Mouse (Mus musculus): Measurements from ENCODE around the gene Kcnc4. TPM values are rescaled to one million over a fixed set of nuclear protein-coding genes. Genes with fewer than 3 reads are reported as not detected.

Kcnc4 gene
- total and polyA plus RNA-seq, 2 experiments from 2014 or later: 6.6 to 15.4 TPM

DNA sequence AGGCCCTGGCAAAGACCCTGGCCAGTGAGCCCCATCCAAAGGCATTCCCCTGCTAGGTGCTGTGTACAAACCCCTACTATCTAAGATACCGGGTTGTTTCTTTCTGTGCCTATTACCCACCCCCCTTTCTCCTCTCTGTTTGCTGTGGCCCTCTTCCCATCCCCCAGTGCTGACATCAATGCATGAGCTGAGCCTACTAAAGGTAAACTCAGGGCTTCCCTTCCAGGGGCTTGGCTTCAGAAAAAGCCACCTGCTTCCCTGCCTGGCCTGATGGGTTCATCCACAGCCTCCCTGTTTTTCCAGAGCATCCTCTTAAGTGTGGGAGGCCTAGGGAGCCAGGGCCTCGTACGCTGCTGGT is 42.1 kb downstream of the Kcnc4 start:
- H3K9ac ChIP-seq: no peak overlapping the region
- WGBS: 76% methylated on average over 3 of the region's 3 CpGs
- H3K27me3 ChIP-seq (ENCODE audit: insufficient read depth, low read length): no peaks in the 10 kb centered on the region
- no peaks in the 10 kb centered on the region for H3K9me3 ChIP-seq (ENCODE audit: low read length)
- no peak for ATAC-seq
- DNase-seq: no peak
- TF ChIP-seq CTCF (IDR thresholded peaks at IDR 0.05; ENCODE audit: low read depth): no peak
- no peak overlapping the region for H3K27ac ChIP-seq (ENCODE audit: low read depth, low read length)
- peaks cover 11% of the 10 kb centered on the region for H3K4me1 ChIP-seq (ENCODE audit: insufficient read depth)
- no peaks in the 10 kb centered on the region for H3K36me3 ChIP-seq (ENCODE audit: insufficient read depth)
- H3K4me3 ChIP-seq (ENCODE audit: low read depth, low read length): no peak overlapping the region
- H3K4me2 ChIP-seq (ENCODE audit: low read depth): no peak overlapping the region

DNA sequence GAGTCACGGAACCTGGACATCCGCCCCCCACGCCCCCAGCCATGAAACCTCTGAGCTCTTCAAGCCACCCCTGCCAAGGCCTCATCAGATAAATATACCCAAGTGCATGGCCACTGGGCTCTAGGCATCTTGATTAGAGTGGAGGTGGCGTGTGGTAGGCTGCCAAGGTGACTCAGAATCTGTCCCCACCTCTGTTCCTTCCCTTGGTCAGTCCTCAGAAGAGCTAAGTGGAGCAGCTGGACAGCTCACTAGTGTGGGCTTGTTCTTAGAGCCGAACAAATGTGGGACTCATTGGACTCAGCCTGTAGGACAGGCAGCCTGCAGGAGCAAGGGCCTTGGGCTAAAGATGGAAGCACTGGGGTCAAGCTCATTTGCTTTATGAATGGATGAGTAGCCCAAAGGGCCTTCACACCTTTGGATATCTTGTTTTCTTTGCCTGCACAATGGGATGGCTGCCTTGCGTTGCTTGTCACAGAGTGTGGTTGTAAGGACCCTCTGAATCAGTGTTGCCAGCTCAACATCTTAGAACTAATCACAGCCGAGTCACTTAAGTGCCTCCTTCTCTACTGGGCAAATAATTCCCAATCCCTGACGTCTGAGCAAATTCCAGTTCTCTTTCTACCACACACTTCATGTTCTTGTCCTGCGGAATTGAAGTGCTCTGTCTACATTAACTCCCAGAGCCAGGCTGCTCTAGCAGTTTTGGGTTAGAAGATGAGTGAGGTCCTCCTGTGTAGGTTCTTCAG is 42.6 kb downstream of the Kcnc4 start:
- Histone ChIP-seq H3K4me1 (ENCODE audit: insufficient read depth) (peaks cover 16% of the 10 kb centered on the region), H3K4me2 (ENCODE audit: low read depth) (no peak overlapping the region), H3K27me3 (ENCODE audit: insufficient read depth, low read length) (no peaks in the 10 kb centered on the region), H3K36me3 (ENCODE audit: insufficient read depth) (no peaks in the 10 kb centered on the region), H3K9me3 (ENCODE audit: low read length) (no peaks in the 10 kb centered on the region), H3K9ac (no peak overlapping the region), H3K4me3 (ENCODE audit: low read depth, low read length) (no peak overlapping the region), H3K27ac (ENCODE audit: low read depth, low read length) (no peak overlapping the region)
- TF ChIP-seq CTCF (IDR thresholded peaks at IDR 0.05; ENCODE audit: low read depth): no peak
- 93% methylated on average over 9 of the region's 9 CpGs for WGBS
- no peak for ATAC-seq
- no peak for DNase-seq

DNA sequence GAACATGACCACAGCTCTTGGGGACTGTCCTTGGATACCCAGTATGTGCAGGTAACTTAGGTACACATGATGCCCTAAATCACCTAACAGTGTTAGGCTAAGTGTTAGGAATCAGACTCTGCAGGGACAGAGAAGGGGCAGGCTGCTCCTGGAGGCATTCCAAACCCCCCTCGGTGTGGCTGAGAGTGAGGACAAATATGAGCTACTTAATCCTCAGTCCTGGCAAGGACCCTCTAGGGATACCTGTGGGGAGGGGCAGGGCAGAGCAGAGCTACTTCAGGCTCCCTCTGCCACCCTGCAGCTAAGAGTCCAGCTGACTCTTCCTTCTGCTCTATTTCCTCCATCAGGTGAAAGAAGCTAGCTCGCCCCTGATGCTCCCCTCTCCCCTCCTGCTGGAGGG is 46.3 kb downstream of the Kcnc4 start:
- H3K36me3 ChIP-seq (ENCODE audit: insufficient read depth): no peaks in the 10 kb centered on the region
- H3K27ac ChIP-seq (ENCODE audit: low read depth, low read length): no peak overlapping the region
- H3K4me3 ChIP-seq (ENCODE audit: low read depth, low read length): no peak overlapping the region
- H3K4me1 ChIP-seq (ENCODE audit: insufficient read depth): peaks cover 17% of the 10 kb centered on the region
- ATAC-seq: no peak
- WGBS: 24% methylated on average over 2 of the region's 2 CpGs
- H3K9me3 ChIP-seq (ENCODE audit: low read length): no peaks in the 10 kb centered on the region
- H3K9ac ChIP-seq: no peak overlapping the region
- H3K4me2 ChIP-seq (ENCODE audit: low read depth): no peak overlapping the region
- no peak for DNase-seq
- no peak for TF ChIP-seq CTCF (IDR thresholded peaks at IDR 0.05; ENCODE audit: low read depth)
- H3K27me3 ChIP-seq (ENCODE audit: insufficient read depth, low read length): no peaks in the 10 kb centered on the region

GRCm38 (mm10) chr3:107412509-107412908 is 46.8 kb downstream of the Kcnc4 start:
- H3K27ac ChIP-seq (ENCODE audit: low read depth, low read length): peak overlapping the region; percentile 67
- 45% methylated on average over 8 of the region's 8 CpGs for WGBS
- H3K4me3 ChIP-seq (ENCODE audit: low read depth, low read length): no peak overlapping the region
- ATAC-seq: peak; percentile 30
- H3K9ac ChIP-seq: no peak overlapping the region
- no peak for DNase-seq
- peaks cover 17% of the 10 kb centered on the region for H3K4me1 ChIP-seq (ENCODE audit: insufficient read depth)
- H3K36me3 ChIP-seq (ENCODE audit: insufficient read depth): no peaks in the 10 kb centered on the region
- no peaks in the 10 kb centered on the region for H3K27me3 ChIP-seq (ENCODE audit: insufficient read depth, low read length)
- H3K9me3 ChIP-seq (ENCODE audit: low read length): no peaks in the 10 kb centered on the region
- no peak overlapping the region for H3K4me2 ChIP-seq (ENCODE audit: low read depth)
- no peak for TF ChIP-seq CTCF (IDR thresholded peaks at IDR 0.05; ENCODE audit: low read depth)

- DNase-seq (peak; percentile 65), ATAC-seq (peak; percentile 91)
- Histone ChIP-seq H3K4me1 (ENCODE audit: insufficient read depth) (peaks cover 17% of the 10 kb centered on the region), H3K4me3 (ENCODE audit: low read depth, low read length) (no peak overlapping the region), H3K27me3 (ENCODE audit: insufficient read depth, low read length) (no peaks in the 10 kb centered on the region), H3K27ac (ENCODE audit: low read depth, low read length) (peak overlapping the region; percentile 67; the same call in 1 of the 2 replicates), H3K9me3 (ENCODE audit: low read length) (no peaks in the 10 kb centered on the region), H3K36me3 (ENCODE audit: insufficient read depth) (no peaks in the 10 kb centered on the region), H3K9ac (no peak overlapping the region), H3K4me2 (ENCODE audit: low read depth) (no peak overlapping the region)
- 11% methylated on average over 4 of the region's 4 CpGs for WGBS
- TF ChIP-seq CTCF (IDR thresholded peaks at IDR 0.05; ENCODE audit: low read depth): no peak
These were observed 47.7 kb downstream of the Kcnc4 start for GRCm38 (mm10) chr3:107411669-107412068.

GRCm38 (mm10) chr3:107401401-107401800 is 58.0 kb downstream of the Kcnc4 start:
- ATAC-seq (no peak), DNase-seq (no peak)
- H3K4me1 ChIP-seq (ENCODE audit: insufficient read depth): no peaks in the 10 kb centered on the region
- no peak overlapping the region for H3K27ac ChIP-seq (ENCODE audit: low read depth, low read length)
- H3K9ac ChIP-seq: no peak overlapping the region
- no peak for TF ChIP-seq CTCF (IDR thresholded peaks at IDR 0.05; ENCODE audit: low read depth)
- H3K4me3 ChIP-seq (ENCODE audit: low read depth, low read length): no peak overlapping the region
- no peaks in the 10 kb centered on the region for H3K27me3 ChIP-seq (ENCODE audit: insufficient read depth, low read length)
- WGBS: 89% methylated on average over 7 of the region's 7 CpGs
- no peaks in the 10 kb centered on the region for H3K9me3 ChIP-seq (ENCODE audit: low read length)
- no peak overlapping the region for H3K4me2 ChIP-seq (ENCODE audit: low read depth)
- H3K36me3 ChIP-seq (ENCODE audit: insufficient read depth): no peaks in the 10 kb centered on the region

GRCm38 (mm10) chr3:107399991-107400640 is 59.2 kb downstream of the Kcnc4 start:
- 86% methylated on average over 5 of the region's 5 CpGs for WGBS
- H3K36me3 ChIP-seq (ENCODE audit: insufficient read depth): no peaks in the 10 kb centered on the region
- H3K4me3 ChIP-seq (ENCODE audit: low read depth, low read length): no peak overlapping the region
- DNase-seq (no peak), ATAC-seq (no peak)
- no peaks in the 10 kb centered on the region for H3K4me1 ChIP-seq (ENCODE audit: insufficient read depth)
- H3K27ac ChIP-seq (ENCODE audit: low read depth, low read length): no peak overlapping the region
- H3K9me3 ChIP-seq (ENCODE audit: low read length): no peaks in the 10 kb centered on the region
- H3K9ac ChIP-seq: no peak overlapping the region
- H3K27me3 ChIP-seq (ENCODE audit: insufficient read depth, low read length): no peaks in the 10 kb centered on the region
- no peak overlapping the region for H3K4me2 ChIP-seq (ENCODE audit: low read depth)
- no peak for TF ChIP-seq CTCF (IDR thresholded peaks at IDR 0.05; ENCODE audit: low read depth)
